Mouse (Mus musculus) lung, adult 2 months (tissue): ENCODE results near the gene Ppp1r12a.

ENCODE experiments used
- CTCF ChIP-seq: fragments of 200-500 bp; IDR thresholded peaks from 2 replicates; pipeline ENCODE4 v1.5.1; 2011; ENCODE audit warnings: mild to moderate bottlenecking, low read length, control low read depth; ENCODE audit not compliant: insufficient read depth
- POLR2A ChIP-seq: fragments of 200-500 bp; IDR thresholded peaks from 2 replicates; pipeline ENCODE4 v1.6.1; 2011; ENCODE audit warnings: low read depth, mild to moderate bottlenecking, control low read depth, low read length, borderline replicate concordance; ENCODE audit errors: extremely low read depth

- TF ChIP-seq CTCF (no peak), POLR2A (no peak)
These were observed 171.6 kb downstream of the Ppp1r12a start for GRCm38 (mm10) chr10:108333642-108334041.
